Mouse (Mus musculus) forebrain, postnatal 0 days (tissue): ENCODE results near the gene Celf3. TPM values are rescaled to one million over a fixed set of nuclear protein-coding genes. Genes with fewer than 3 reads are reported as not detected.

Experiments
- ATAC-seq: fragments of 200-750 bp; cut with Nextera tagmentation; 2 replicates; pipeline ENCODE4 v1.8.0; 2017; ENCODE audit warnings: mild to moderate bottlenecking, moderate library complexity
- DNase-seq: peaks from one replicate; pipeline ENCODE4 v3.0.0-alpha.2; 2015
- H3K27ac ChIP-seq: fragments of 300-500 bp; sonication (generic); 2 replicates; pipeline ENCODE4 v1.5.1; 2014; ENCODE audit warnings: low read depth, mild to moderate bottlenecking, antibody characterized with exemption, low read length, moderate library complexity, mixed read lengths
- H3K27me3 ChIP-seq: fragments of 300-500 bp; sonication (generic); 2 replicates; pipeline ENCODE4 v1.6.1; 2014; ENCODE audit warnings: mild to moderate bottlenecking, low read length, mixed read lengths; ENCODE audit not compliant: insufficient read depth
- H3K36me3 ChIP-seq: fragments of 300-500 bp; sonication (generic); 2 replicates; pipeline ENCODE4 v1.6.1; 2014; ENCODE audit warnings: mild to moderate bottlenecking, moderate library complexity; ENCODE audit not compliant: insufficient read depth
- H3K4me1 ChIP-seq: fragments of 300-500 bp; sonication (generic); 2 replicates; pipeline ENCODE4 v1.6.1; 2014; ENCODE audit warnings: antibody characterized with exemption; ENCODE audit not compliant: insufficient read depth
- H3K4me2 ChIP-seq: fragments of 300-500 bp; sonication (generic); 2 replicates; pipeline ENCODE4 v1.6.1; 2014; ENCODE audit warnings: low read depth, mild to moderate bottlenecking, moderate library complexity
- H3K4me3 ChIP-seq: fragments of 300-500 bp; sonication (generic); 2 replicates; pipeline ENCODE4 v1.5.1; 2014; ENCODE audit warnings: low read depth, low read length, mixed read lengths
- H3K9ac ChIP-seq: fragments of 300-500 bp; sonication (generic); 2 replicates; pipeline ENCODE4 v1.6.1; 2014; ENCODE audit warnings: mild to moderate bottlenecking
- H3K9me3 ChIP-seq: fragments of 300-500 bp; sonication (generic); 2 replicates; pipeline ENCODE4 v1.6.1; 2016; ENCODE audit warnings: low read length
- CTCF ChIP-seq: sonication (generic); IDR thresholded peaks from 2 replicates; pipeline ENCODE4 v1.5.1; 2016; ENCODE audit warnings: antibody characterized with exemption, control low read depth, low read depth
- WGBS: fragments of 180-500 bp; shearing (Covaris S2); extraction: QIAGEN DNeasy Blood & Tissue Kit; methylation state at CpG from one replicate; pipeline ENCODE4 v1.1.7; 2014; 5-methylcytosine and 5-hydroxymethylcytosine counted together
- polyA plus RNA-seq: library from polyadenylated mRNA; unstranded; fragments of >200 nt; fragmentation: Nextera tagmentation; extraction: Ambion mirVana; gene quantifications from 2 replicates; pipeline ENCODE4 v1.2.1, GENCODE M21; 2015
- total RNA-seq: library from RNA; depleted of rRNA; stranded (reverse); fragments of >200 nt; gene quantifications from 2 replicates; pipeline ENCODE4 v1.2.3, GENCODE M21; 2014

Gene Celf3
- total and polyA plus RNA-seq, 2 experiments from 2014 or later, result 278 to 295 TPM

- Histone ChIP-seq H3K9ac (peak overlapping the region; percentile 97), H3K4me2 (peak overlapping the region; percentile 93), H3K27ac (peak overlapping the region; percentile 95; the same call in 1 of the 2 replicates), H3K4me1 (peaks cover 30% of the 10 kb centered on the region), H3K36me3 (peaks cover 15% of the 10 kb centered on the region), H3K4me3 (peak overlapping the region; percentile 80), H3K27me3 (no peaks in the 10 kb centered on the region), H3K9me3 (no peaks in the 10 kb centered on the region)
- WGBS, result 19% methylated on average over 11 of the region's 11 CpGs
- ATAC-seq (no peak), DNase-seq (no peak)
- no peak for TF ChIP-seq CTCF
Observed at GRCm38 (mm10) chr3:94479564-94479963, 1.5 kb downstream of the Celf3 start.

- Histone ChIP-seq H3K4me2 (peak within 1 kb of the TSS; percentile 93), H3K9me3 (no peaks in the 10 kb centered on the region), H3K27ac (peak within 1 kb of the TSS; percentile 95), H3K36me3 (peaks cover 20% of the 10 kb centered on the region), H3K4me1 (peaks cover 38% of the 10 kb centered on the region), H3K9ac (peak within 1 kb of the TSS; percentile 97), H3K27me3 (no peaks in the 10 kb centered on the region), H3K4me3 (peak within 1 kb of the TSS; percentile 80)
- DNase-seq (no peak), ATAC-seq (no peak)
- WGBS, result 21% methylated on average over 16 of the region's 16 CpGs
- TF ChIP-seq CTCF, result no peak
Observed at GRCm38 (mm10) chr3:94480291-94480884, 2.3 kb downstream of the Celf3 start, which contains the start of gene Riiad1. Riiad1 (minus strand) TSS chr3:94480341.

- TF ChIP-seq CTCF, result no peak
- DNase-seq (no peak), ATAC-seq (no peak)
- Histone ChIP-seq H3K9ac (no peak overlapping the region; the same call in 1 of the 2 replicates), H3K27me3 (no peaks in the 10 kb centered on the region), H3K4me1 (peaks cover 43% of the 10 kb centered on the region), H3K9me3 (no peaks in the 10 kb centered on the region), H3K27ac (no peak overlapping the region), H3K36me3 (peaks cover 29% of the 10 kb centered on the region), H3K4me3 (no peak overlapping the region), H3K4me2 (no peak overlapping the region)
- WGBS, result 65% methylated on average over 4 of the region's 4 CpGs
Observed at GRCm38 (mm10) chr3:94481429-94481828, 3.3 kb downstream of the Celf3 start.

- DNase-seq, result no peak
- H3K27me3 ChIP-seq, result no peaks in the 10 kb centered on the region
- no peaks in the 10 kb centered on the region for H3K9me3 ChIP-seq
- H3K36me3 ChIP-seq, result peaks cover 44% of the 10 kb centered on the region
- no peak overlapping the region for H3K9ac ChIP-seq
- H3K4me1 ChIP-seq, result peaks cover 36% of the 10 kb centered on the region
- no peak for TF ChIP-seq CTCF
- 85% methylated on average over 17 of the region's 17 CpGs for WGBS
- no peak overlapping the region for H3K4me3 ChIP-seq
- 0 out of 2 replicates have a peak overlapping the region, but pooled peaks have one; percentile 44 for H3K4me2 ChIP-seq
- peak overlapping the region; percentile 90 for H3K27ac ChIP-seq
- no peak for ATAC-seq
Observed at GRCm38 (mm10) chr3:94482764-94483385, 4.8 kb downstream of the Celf3 start.

- no peaks in the 10 kb centered on the region for H3K27me3 ChIP-seq
- no peaks in the 10 kb centered on the region for H3K9me3 ChIP-seq
- peaks cover 36% of the 10 kb centered on the region for H3K4me1 ChIP-seq
- no peak for TF ChIP-seq CTCF
- H3K9ac ChIP-seq, result peak overlapping the region; percentile 29; the same call in 1 of the 2 replicates
- H3K27ac ChIP-seq, result peak overlapping the region; percentile 90
- DNase-seq (peak; percentile 96), ATAC-seq (peak; percentile 92)
- WGBS, result 5% methylated on average over 20 of the region's 20 CpGs
- H3K4me3 ChIP-seq, result peak overlapping the region; percentile 13; the same call in 1 of the 2 replicates
- H3K36me3 ChIP-seq, result peaks cover 53% of the 10 kb centered on the region
- H3K4me2 ChIP-seq, result peak overlapping the region; percentile 44
Observed at GRCm38 (mm10) chr3:94483790-94484439, 5.8 kb downstream of the Celf3 start.

GRCm38 (mm10) chr3:94485922-94486321 is 7.8 kb downstream of the Celf3 start:
- no peak overlapping the region for H3K4me2 ChIP-seq
- peak overlapping the region; percentile 1; the same call in 1 of the 2 replicates for H3K9ac ChIP-seq
- WGBS, result 29% methylated on average over 7 of the region's 7 CpGs
- H3K4me1 ChIP-seq, result peaks cover 31% of the 10 kb centered on the region
- no peaks in the 10 kb centered on the region for H3K27me3 ChIP-seq
- DNase-seq (peak; percentile 66), ATAC-seq (peak; percentile 8; the same call in 1 of the 2 replicates)
- H3K9me3 ChIP-seq, result no peaks in the 10 kb centered on the region
- H3K27ac ChIP-seq, result peak overlapping the region; percentile 90
- no peak for TF ChIP-seq CTCF
- H3K4me3 ChIP-seq, result no peak overlapping the region
- peaks cover 65% of the 10 kb centered on the region for H3K36me3 ChIP-seq

GRCm38 (mm10) chr3:94487581-94487980 is 9.5 kb downstream of the Celf3 start:
- Histone ChIP-seq H3K36me3 (peaks cover 66% of the 10 kb centered on the region), H3K27ac (no peak overlapping the region), H3K4me3 (no peak overlapping the region), H3K27me3 (no peaks in the 10 kb centered on the region), H3K9ac (no peak overlapping the region), H3K4me2 (no peak overlapping the region), H3K9me3 (no peaks in the 10 kb centered on the region), H3K4me1 (peaks cover 29% of the 10 kb centered on the region)
- DNase-seq, result no peak
- no peak for ATAC-seq
- WGBS, result 59% methylated on average over 6 of the region's 6 CpGs
- TF ChIP-seq CTCF, result no peak
